Mouse (Mus musculus) spleen, postnatal 36 days (tissue): ENCODE data around the gene 5330417H12Rik.

Experiments
- DNase-seq, 2 experiments: peaks; one replicate each; pipeline ENCODE4 v3.0.0; 2022; ENCODE audit warnings: low spot score in 2 of 2, mixed read lengths in 1 of 2

The 5330417H12Rik gene

DNA sequence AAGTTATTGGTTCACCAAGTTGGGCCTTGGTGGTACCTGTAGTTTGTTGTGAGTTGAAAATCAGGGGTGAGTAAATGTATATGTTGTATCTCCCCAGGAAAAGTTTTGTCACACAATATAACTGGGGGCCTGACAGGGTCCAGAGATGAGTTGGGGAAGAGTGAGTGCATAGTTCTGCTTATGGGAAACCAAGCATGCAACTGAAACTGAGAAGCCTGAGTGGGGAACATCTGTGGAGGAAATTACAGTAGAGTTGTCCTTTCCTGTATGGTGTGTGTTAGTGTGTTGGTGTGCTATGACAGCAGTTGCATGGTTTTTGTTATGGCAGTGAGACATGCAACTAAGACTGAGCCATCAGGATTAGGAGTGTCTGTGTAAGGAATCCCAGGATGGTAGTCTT, 3.4 kb upstream of the 5330417H12Rik start:
- peak; percentile 42 to 49 for DNase-seq

DNA sequence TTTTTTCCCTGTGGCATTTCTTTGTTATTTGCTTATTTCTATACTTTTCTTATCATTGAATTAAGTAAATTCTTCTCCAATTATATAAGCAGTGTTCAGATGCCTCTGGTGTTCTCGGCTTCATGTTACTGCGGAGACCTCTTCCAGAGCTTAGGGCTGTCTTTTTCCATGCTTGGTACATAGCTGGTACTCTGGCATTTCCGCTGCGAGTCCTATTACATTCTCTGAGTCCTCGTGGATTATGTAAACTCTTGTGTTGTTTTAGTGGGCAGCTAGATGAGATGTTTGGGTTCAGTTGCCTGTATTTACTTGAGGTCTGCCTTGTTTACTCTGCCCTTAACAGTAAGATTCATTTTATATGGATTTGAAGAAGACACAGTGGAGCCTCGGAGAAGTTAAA, 820 bp upstream of the 5330417H12Rik start:
- no peak for DNase-seq

GRCm38 (mm10) chr7:107624432-107624831, 529 bp downstream of the 5330417H12Rik start:
- no peak for DNase-seq

DNA sequence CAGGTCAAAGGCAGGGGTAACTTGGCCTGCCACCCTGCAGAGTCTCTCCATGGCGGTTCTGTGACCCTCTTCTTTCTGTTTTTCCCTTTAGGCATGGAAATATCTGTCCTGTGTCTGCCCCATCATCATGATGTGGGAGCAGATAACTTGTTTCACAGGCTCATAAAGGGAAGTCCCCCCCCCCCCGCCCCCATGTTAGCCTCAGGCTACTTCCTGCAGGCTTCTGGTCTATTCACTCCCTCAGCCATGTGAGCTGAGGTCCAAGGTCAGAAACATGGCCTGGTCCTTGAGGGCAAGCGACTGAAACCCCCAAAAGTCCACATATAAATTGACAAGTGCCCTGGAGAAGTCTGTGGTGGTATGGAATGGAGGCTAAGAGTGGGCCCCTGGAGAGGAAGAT, 4.8 kb downstream of the 5330417H12Rik start:
- no peak for DNase-seq

- DNase-seq = no peak
These were observed 5.7 kb downstream of the 5330417H12Rik start for GRCm38 (mm10) chr7:107619225-107619624.

DNA sequence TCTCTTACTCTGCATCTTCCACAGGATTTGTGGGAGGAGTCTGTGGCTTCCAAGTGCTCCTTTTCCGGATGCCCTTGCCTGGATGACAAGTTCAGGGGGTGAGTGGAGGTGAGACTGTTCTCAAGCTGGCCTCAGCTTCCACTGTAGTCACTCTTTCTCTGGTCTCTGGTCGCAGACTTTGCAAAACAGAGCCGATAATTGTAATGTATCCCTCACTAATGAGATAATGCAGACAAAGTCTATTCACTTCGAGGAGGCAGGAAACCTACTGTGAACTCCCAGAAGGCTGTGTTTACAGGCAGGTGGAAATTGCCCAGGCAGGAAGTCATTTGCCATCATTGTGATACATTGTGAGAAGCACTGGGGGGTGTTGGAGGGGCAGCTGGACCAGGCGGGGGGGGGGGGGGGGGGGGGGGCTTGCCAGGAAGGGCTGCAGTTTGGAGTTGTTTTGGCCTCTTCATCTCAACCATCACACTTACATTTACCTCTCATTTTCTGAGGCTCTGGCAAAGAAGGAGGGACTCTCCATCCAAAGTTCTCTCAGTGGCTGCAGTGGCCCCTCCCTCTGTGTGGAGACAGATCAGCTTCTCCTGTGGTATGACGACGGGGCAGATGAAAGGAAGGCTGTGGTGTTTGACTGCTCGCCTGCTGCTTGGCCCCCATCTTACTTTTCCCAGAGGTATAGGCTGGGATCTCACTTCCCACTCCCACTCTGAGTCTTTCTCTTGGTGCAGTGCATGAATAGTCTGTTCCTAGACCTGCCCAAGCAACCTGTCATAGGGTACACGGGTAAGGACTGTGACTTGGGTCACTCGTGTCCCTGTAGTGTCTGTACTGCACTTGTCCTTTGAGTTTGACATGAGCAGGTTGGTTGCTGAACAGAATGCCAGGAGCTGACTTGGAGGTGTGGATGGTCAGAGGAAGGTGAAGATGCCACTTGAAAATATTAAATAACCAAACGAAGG, 6.7 kb downstream of the 5330417H12Rik start:
- no peak for DNase-seq

DNA sequence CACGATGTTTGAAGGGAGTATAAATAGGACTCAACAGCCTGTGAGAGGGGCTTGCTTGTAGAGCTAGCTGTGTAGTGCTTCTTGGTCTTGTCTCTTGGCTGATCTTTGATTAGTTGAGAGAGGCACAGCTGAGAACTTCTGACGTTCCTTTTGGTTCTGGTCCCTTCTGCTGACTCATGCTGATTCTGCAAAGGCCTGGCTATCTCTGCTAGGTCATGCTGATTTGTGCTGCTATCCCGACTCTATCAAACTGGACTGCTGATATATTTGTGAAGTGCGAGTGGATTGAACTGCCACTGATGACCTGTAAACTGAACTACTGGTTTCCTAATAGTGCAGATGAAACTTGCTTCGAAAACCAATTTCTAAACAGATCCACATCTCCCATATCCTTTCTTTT, 14.1 kb downstream of the 5330417H12Rik start:
- no peak for DNase-seq

GRCm38 (mm10) chr7:107609622-107610255, 15.2 kb downstream of the 5330417H12Rik start:
- DNase-seq = peak; percentile 38 to 47

DNA sequence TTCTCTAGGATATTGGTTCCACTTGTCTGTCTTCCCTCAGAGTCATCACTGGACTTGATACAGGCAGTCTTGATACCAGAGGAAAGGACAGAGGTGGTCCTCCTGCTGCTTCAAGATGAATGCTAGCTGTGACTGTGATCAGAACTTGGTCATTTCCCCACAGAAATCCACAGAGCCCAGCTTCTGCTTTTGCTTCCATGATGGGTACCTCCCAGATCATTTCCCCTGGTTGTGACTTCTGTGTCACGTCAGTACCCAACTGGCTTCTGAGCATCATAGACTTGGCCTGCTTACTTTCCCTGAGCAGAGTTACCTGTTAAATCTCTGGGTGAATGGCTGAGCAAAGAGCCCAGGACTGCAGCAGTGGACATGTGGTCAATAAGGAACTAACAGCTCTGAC, 17.2 kb downstream of the 5330417H12Rik start:
- no peak for DNase-seq

GRCm38 (mm10) chr7:107602913-107603312, 22.0 kb downstream of the 5330417H12Rik start:
- no peak for DNase-seq

DNA sequence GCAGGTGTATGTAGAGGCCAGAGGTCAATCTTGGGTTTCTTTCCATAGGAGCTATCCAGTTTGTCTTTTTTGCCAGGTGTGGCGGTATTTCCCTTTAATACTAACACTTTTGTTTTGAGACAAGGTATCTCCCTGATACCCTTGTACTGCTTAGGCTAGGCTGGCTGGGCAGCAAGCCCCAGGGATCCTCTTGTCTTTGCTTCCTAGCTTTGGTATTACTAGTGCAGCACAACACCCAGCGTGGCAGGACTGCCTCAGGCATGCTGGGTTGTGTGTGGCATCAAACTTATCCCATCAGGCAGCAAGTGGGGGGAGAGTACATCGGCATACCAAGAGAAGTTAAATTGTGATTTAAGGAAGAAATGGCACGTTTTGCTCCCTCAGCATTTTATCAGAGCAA, 22.5 kb downstream of the 5330417H12Rik start:
- no peak for DNase-seq

GRCm38 (mm10) chr7:107600651-107601050, 24.3 kb downstream of the 5330417H12Rik start:
- no peak for DNase-seq

GRCm38 (mm10) chr7:107597956-107598355, 27.0 kb downstream of the 5330417H12Rik start:
- no peak for DNase-seq

GRCm38 (mm10) chr7:107596753-107597152, 28.2 kb downstream of the 5330417H12Rik start:
- no peak for DNase-seq

GRCm38 (mm10) chr7:107595426-107595825, 29.5 kb downstream of the 5330417H12Rik start:
- DNase-seq = no peak

DNA sequence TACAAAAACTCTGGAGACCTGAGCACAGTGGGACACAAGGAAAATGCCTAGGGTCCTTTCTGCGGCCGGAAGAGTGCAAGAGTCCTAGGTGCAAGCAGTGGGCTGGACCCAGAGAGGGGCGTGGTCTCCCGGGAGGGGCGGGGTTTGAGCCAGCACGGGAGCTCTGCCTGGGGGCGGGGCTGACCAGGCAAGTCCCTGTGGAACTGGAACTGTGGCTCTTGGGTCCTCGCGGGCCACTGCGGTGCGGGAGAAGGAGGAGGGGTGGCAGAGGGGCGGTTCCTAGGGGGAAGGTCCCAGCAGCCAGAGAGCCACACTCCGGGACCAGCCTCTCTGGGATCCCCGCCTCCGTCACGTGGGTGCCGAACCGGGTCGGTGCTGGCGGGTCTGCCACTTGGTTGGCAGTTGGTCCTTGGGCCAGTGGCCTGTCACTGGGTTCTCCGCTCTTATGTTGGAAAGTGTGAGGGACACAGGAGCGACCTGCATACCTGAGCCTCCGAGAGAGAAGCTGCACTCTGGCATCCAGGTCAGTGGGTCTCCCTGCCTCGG, 30.0 kb downstream of the 5330417H12Rik start, which contains the start of gene Ppfibp2:
Gene Ppfibp2 (plus strand): TSS at position 351 of the 546 bp plus-strand sequence.
- DNase-seq = peak; percentile 91 to 93

DNA sequence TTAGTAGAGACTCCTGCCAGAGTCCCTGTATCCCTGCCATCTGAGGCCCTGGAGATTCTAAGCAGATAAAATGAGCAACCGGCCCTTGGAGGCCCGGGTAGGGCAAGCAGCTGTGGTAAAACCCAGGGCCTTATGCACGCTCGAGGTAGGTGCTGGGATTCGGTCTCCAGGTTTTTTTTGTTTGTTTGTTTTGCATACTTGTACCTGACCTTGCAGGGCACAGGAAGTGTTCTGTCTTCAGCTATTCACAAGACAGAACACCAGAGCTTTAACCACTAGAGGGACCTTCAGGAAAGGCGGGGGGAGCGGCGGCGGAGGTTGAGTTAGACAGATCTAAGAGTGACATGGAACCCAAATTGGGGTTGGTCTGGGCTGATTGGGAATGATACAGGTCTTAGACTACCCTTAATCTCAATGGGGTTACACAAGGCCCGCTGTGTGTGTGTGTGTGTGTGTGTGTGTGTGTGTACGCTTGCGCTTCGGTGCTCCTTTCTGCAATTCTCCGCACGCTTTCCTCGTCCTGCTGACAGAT, 30.6 kb downstream of the 5330417H12Rik start:
- DNase-seq = peak; percentile 67 to 79

GRCm38 (mm10) chr7:107593904-107594303, 31.1 kb downstream of the 5330417H12Rik start:
- peak; percentile 78 for DNase-seq

GRCm38 (mm10) chr7:107592641-107593040, 32.3 kb downstream of the 5330417H12Rik start:
- DNase-seq = no peak

- DNase-seq = no peak
These were observed 50.7 kb downstream of the 5330417H12Rik start for GRCm38 (mm10) chr7:107574276-107574675.
